Mouse (Mus musculus): ENCODE data around the gene Lce3d. TPM values are rescaled to one million over a fixed set of nuclear protein-coding genes. Genes with fewer than 3 reads are reported as not detected.

Gene Lce3d
- polyA plus RNA-seq (2014; fragmentation: Nextera tagmentation; extraction: Ambion mirVana) = not detected in 2 replicates

GRCm38 (mm10) chr3:92957090-92957489 lies at the start of gene Lce3d:
Lce3d (plus strand) TSS chr3:92957390.
- no peak within 1 kb of the TSS for H3K4me2 ChIP-seq (ENCODE audit: low read depth, low read length, severe bottlenecking)
- no peak for ATAC-seq (replicated peaks; ENCODE audit: low FRiP score)
- H3K4me3 ChIP-seq (ENCODE audit: low read depth, low read length) = no peak within 1 kb of the TSS
- no peaks in the 10 kb centered on the region for H3K4me1 ChIP-seq (replicated peaks; ENCODE audit: control insufficient read depth, insufficient read depth, low read length)
- no peaks in the 10 kb centered on the region for H3K27me3 ChIP-seq (ENCODE audit: control insufficient read depth, insufficient read depth, low read length)
- no peak within 1 kb of the TSS for H3K9ac ChIP-seq (ENCODE audit: low read length)
- no peaks in the 10 kb centered on the region for H3K36me3 ChIP-seq (ENCODE audit: control insufficient read depth, insufficient read depth, low read length)
- no peaks in the 10 kb centered on the region for H3K9me3 ChIP-seq (ENCODE audit: control insufficient read depth, low read length)
- DNase-seq (ENCODE audit: low spot score) = no peak
- no peak within 1 kb of the TSS for H3K27ac ChIP-seq (ENCODE audit: low read depth, low read length)
- 89% methylated on average over 1 of the region's 1 CpGs for WGBS

GRCm38 (mm10) chr3:92907571-92907970 lies 49.6 kb upstream of the Lce3d start:
- Histone ChIP-seq H3K27me3 (ENCODE audit: control insufficient read depth, insufficient read depth, low read length) (no peaks in the 10 kb centered on the region), H3K4me3 (ENCODE audit: low read depth, low read length) (no peak overlapping the region), H3K36me3 (ENCODE audit: control insufficient read depth, insufficient read depth, low read length) (no peaks in the 10 kb centered on the region), H3K9ac (ENCODE audit: low read length) (no peak overlapping the region), H3K4me2 (ENCODE audit: low read depth, low read length, severe bottlenecking) (no peak overlapping the region), H3K9me3 (ENCODE audit: control insufficient read depth, low read length) (no peaks in the 10 kb centered on the region), H3K4me1 (replicated peaks; ENCODE audit: control insufficient read depth, insufficient read depth, low read length) (no peaks in the 10 kb centered on the region), H3K27ac (ENCODE audit: low read depth, low read length) (no peak overlapping the region)
- DNase-seq (ENCODE audit: low spot score) = peak; percentile 50
- ATAC-seq (replicated peaks; ENCODE audit: low FRiP score) = peak; percentile 69; the same call in 1 of the 2 replicates
- WGBS = 25% methylated on average over 4 of the region's 4 CpGs

GRCm38 (mm10) chr3:92920364-92920763 lies 36.8 kb upstream of the Lce3d start:
- H3K27me3 ChIP-seq (ENCODE audit: control insufficient read depth, insufficient read depth, low read length) = no peaks in the 10 kb centered on the region
- no peak overlapping the region for H3K9ac ChIP-seq (ENCODE audit: low read length)
- H3K36me3 ChIP-seq (ENCODE audit: control insufficient read depth, insufficient read depth, low read length) = no peaks in the 10 kb centered on the region
- WGBS = 63% methylated on average over 4 of the region's 4 CpGs
- ATAC-seq (replicated peaks; ENCODE audit: low FRiP score) = 0 out of 2 replicates have a peak, but pooled peaks have one; percentile 24
- DNase-seq (ENCODE audit: low spot score) = peak; percentile 55
- H3K4me3 ChIP-seq (ENCODE audit: low read depth, low read length) = no peak overlapping the region
- H3K4me2 ChIP-seq (ENCODE audit: low read depth, low read length, severe bottlenecking) = no peak overlapping the region
- no peaks in the 10 kb centered on the region for H3K4me1 ChIP-seq (replicated peaks; ENCODE audit: control insufficient read depth, insufficient read depth, low read length)
- H3K27ac ChIP-seq (ENCODE audit: low read depth, low read length) = no peak overlapping the region
- H3K9me3 ChIP-seq (ENCODE audit: control insufficient read depth, low read length) = no peaks in the 10 kb centered on the region

- Histone ChIP-seq H3K9ac (ENCODE audit: low read length) (no peak within 1 kb of the TSS), H3K27ac (ENCODE audit: low read depth, low read length) (no peak within 1 kb of the TSS), H3K4me2 (ENCODE audit: low read depth, low read length, severe bottlenecking) (no peak within 1 kb of the TSS), H3K27me3 (ENCODE audit: control insufficient read depth, insufficient read depth, low read length) (no peaks in the 10 kb centered on the region), H3K9me3 (ENCODE audit: control insufficient read depth, low read length) (no peaks in the 10 kb centered on the region), H3K36me3 (ENCODE audit: control insufficient read depth, insufficient read depth, low read length) (no peaks in the 10 kb centered on the region), H3K4me3 (ENCODE audit: low read depth, low read length) (no peak within 1 kb of the TSS), H3K4me1 (replicated peaks; ENCODE audit: control insufficient read depth, insufficient read depth, low read length) (no peaks in the 10 kb centered on the region)
- DNase-seq (ENCODE audit: low spot score) (no peak), ATAC-seq (replicated peaks; ENCODE audit: low FRiP score) (no peak)
- 78% methylated on average over 2 of the region's 2 CpGs for WGBS
These were observed 31.1 kb upstream of the Lce3d start, which contains the start of gene Lce3a for GRCm38 (mm10) chr3:92926130-92926529. Lce3a (minus strand) TSS chr3:92926230.

GRCm38 (mm10) chr3:92932679-92933078 lies 24.5 kb upstream of the Lce3d start, which contains the start of gene Lce3b:
Lce3b (plus strand) TSS chr3:92932979.
- 67% methylated on average over 2 of the region's 2 CpGs for WGBS

GRCm38 (mm10) chr3:92944186-92944585 lies 13.0 kb upstream of the Lce3d start, which contains the start of gene Lce3c:
Lce3c (plus strand) TSS chr3:92944486.
- no peaks in the 10 kb centered on the region for H3K36me3 ChIP-seq (ENCODE audit: control insufficient read depth, insufficient read depth, low read length)
- no peak within 1 kb of the TSS for H3K4me2 ChIP-seq (ENCODE audit: low read depth, low read length, severe bottlenecking)
- no peaks in the 10 kb centered on the region for H3K4me1 ChIP-seq (replicated peaks; ENCODE audit: control insufficient read depth, insufficient read depth, low read length)
- 87% methylated on average over 1 of the region's 1 CpGs for WGBS
- H3K9me3 ChIP-seq (ENCODE audit: control insufficient read depth, low read length) = no peaks in the 10 kb centered on the region
- no peak within 1 kb of the TSS for H3K9ac ChIP-seq (ENCODE audit: low read length)
- H3K27ac ChIP-seq (ENCODE audit: low read depth, low read length) = no peak within 1 kb of the TSS
- no peak for ATAC-seq (replicated peaks; ENCODE audit: low FRiP score)
- no peaks in the 10 kb centered on the region for H3K27me3 ChIP-seq (ENCODE audit: control insufficient read depth, insufficient read depth, low read length)
- no peak within 1 kb of the TSS for H3K4me3 ChIP-seq (ENCODE audit: low read depth, low read length)
- DNase-seq (ENCODE audit: low spot score) = no peak

More at GRCm38 (mm10) chr3:92932679-92933078, 24.5 kb upstream of the Lce3d start, which contains the start of gene Lce3b:
- H3K36me3 ChIP-seq (ENCODE audit: control insufficient read depth, insufficient read depth, low read length) = no peaks in the 10 kb centered on the region
- no peaks in the 10 kb centered on the region for H3K4me1 ChIP-seq (replicated peaks; ENCODE audit: control insufficient read depth, insufficient read depth, low read length)
- H3K27me3 ChIP-seq (ENCODE audit: control insufficient read depth, insufficient read depth, low read length) = no peaks in the 10 kb centered on the region
- no peak within 1 kb of the TSS for H3K4me2 ChIP-seq (ENCODE audit: low read depth, low read length, severe bottlenecking)
- DNase-seq (ENCODE audit: low spot score) = no peak
- no peak for ATAC-seq (replicated peaks; ENCODE audit: low FRiP score)
- H3K9ac ChIP-seq (ENCODE audit: low read length) = no peak within 1 kb of the TSS
- H3K4me3 ChIP-seq (ENCODE audit: low read depth, low read length) = no peak within 1 kb of the TSS
- no peaks in the 10 kb centered on the region for H3K9me3 ChIP-seq (ENCODE audit: control insufficient read depth, low read length)
- no peak within 1 kb of the TSS for H3K27ac ChIP-seq (ENCODE audit: low read depth, low read length)

GRCm38 (mm10) chr3:92966761-92967160 lies 9.6 kb downstream of the Lce3d start, which contains the start of gene Lce3e:
Lce3e (plus strand) TSS chr3:92967061.
- no peak within 1 kb of the TSS for H3K9ac ChIP-seq (ENCODE audit: low read length)
- 89% methylated on average over 2 of the region's 2 CpGs for WGBS
- ATAC-seq (replicated peaks; ENCODE audit: low FRiP score) = no peak

GRCm38 (mm10) chr3:92978484-92978883 lies 21.3 kb downstream of the Lce3d start:
- no peaks in the 10 kb centered on the region for H3K4me1 ChIP-seq (replicated peaks; ENCODE audit: control insufficient read depth, insufficient read depth, low read length)
- no peaks in the 10 kb centered on the region for H3K9me3 ChIP-seq (ENCODE audit: control insufficient read depth, low read length)
- ATAC-seq (replicated peaks; ENCODE audit: low FRiP score) = no peak
- 63% methylated on average over 2 of the region's 2 CpGs for WGBS
- H3K27me3 ChIP-seq (ENCODE audit: control insufficient read depth, insufficient read depth, low read length) = no peaks in the 10 kb centered on the region
- no peaks in the 10 kb centered on the region for H3K36me3 ChIP-seq (ENCODE audit: control insufficient read depth, insufficient read depth, low read length)
- H3K4me3 ChIP-seq (ENCODE audit: low read depth, low read length) = no peak overlapping the region
- no peak overlapping the region for H3K27ac ChIP-seq (ENCODE audit: low read depth, low read length)
- no peak overlapping the region for H3K4me2 ChIP-seq (ENCODE audit: low read depth, low read length, severe bottlenecking)
- H3K9ac ChIP-seq (ENCODE audit: low read length) = no peak overlapping the region
- no peak for DNase-seq (ENCODE audit: low spot score)

More at GRCm38 (mm10) chr3:92966761-92967160, 9.6 kb downstream of the Lce3d start, which contains the start of gene Lce3e:
- no peaks in the 10 kb centered on the region for H3K27me3 ChIP-seq (ENCODE audit: control insufficient read depth, insufficient read depth, low read length)
- H3K4me2 ChIP-seq (ENCODE audit: low read depth, low read length, severe bottlenecking) = no peak within 1 kb of the TSS
- H3K4me3 ChIP-seq (ENCODE audit: low read depth, low read length) = no peak within 1 kb of the TSS
- H3K9me3 ChIP-seq (ENCODE audit: control insufficient read depth, low read length) = no peaks in the 10 kb centered on the region
- no peaks in the 10 kb centered on the region for H3K4me1 ChIP-seq (replicated peaks; ENCODE audit: control insufficient read depth, insufficient read depth, low read length)
- no peak for DNase-seq (ENCODE audit: low spot score)
- no peaks in the 10 kb centered on the region for H3K36me3 ChIP-seq (ENCODE audit: control insufficient read depth, insufficient read depth, low read length)
- H3K27ac ChIP-seq (ENCODE audit: low read depth, low read length) = no peak within 1 kb of the TSS

GRCm38 (mm10) chr3:92991926-92992325 lies 34.7 kb downstream of the Lce3d start, which contains the start of gene Lce3f:
Lce3f (plus strand) TSS chr3:92992226.
- H3K27me3 ChIP-seq (ENCODE audit: control insufficient read depth, insufficient read depth, low read length) = no peaks in the 10 kb centered on the region
- no peak for ATAC-seq (replicated peaks; ENCODE audit: low FRiP score)
- H3K9me3 ChIP-seq (ENCODE audit: control insufficient read depth, low read length) = no peaks in the 10 kb centered on the region
- no peak within 1 kb of the TSS for H3K4me2 ChIP-seq (ENCODE audit: low read depth, low read length, severe bottlenecking)
- H3K4me3 ChIP-seq (ENCODE audit: low read depth, low read length) = no peak within 1 kb of the TSS
- no peak within 1 kb of the TSS for H3K27ac ChIP-seq (ENCODE audit: low read depth, low read length)
- no peaks in the 10 kb centered on the region for H3K36me3 ChIP-seq (ENCODE audit: control insufficient read depth, insufficient read depth, low read length)
- H3K4me1 ChIP-seq (replicated peaks; ENCODE audit: control insufficient read depth, insufficient read depth, low read length) = no peaks in the 10 kb centered on the region
- no peak for DNase-seq (ENCODE audit: low spot score)
- no peak within 1 kb of the TSS for H3K9ac ChIP-seq (ENCODE audit: low read length)

Measured in forebrain, embryonic 11.5 days (tissue).